Mouse (Mus musculus): Measurements from ENCODE around the gene 2410004P03Rik. TPM values are rescaled to one million over a fixed set of nuclear protein-coding genes. Genes with fewer than 3 reads are reported as not detected.
A peak's percentile ranks its signal among the peaks of the same experiment; 100 is the strongest.
"Not testable (repeated sequence)": the region's sequence is repeated elsewhere in the genome, so short reads cannot be mapped to it uniquely, and the experiment has no call there.

The 2410004P03Rik gene
- polyA plus RNA-seq, 1 experiment, result 0.88 TPM

- no peak overlapping the region for H3K27ac ChIP-seq (ENCODE audit: insufficient read depth, low read length)
- H3K4me1 ChIP-seq (ENCODE audit: control insufficient read depth, insufficient read depth, low read length), result peaks cover 2% of the 10 kb centered on the region; the same call in 1 of the 2 replicates
- TF ChIP-seq POLR2A (IDR thresholded peaks at IDR 0.05; ENCODE audit: extremely low read depth, insufficient read depth, low read length) (no peak), CTCF (IDR thresholded peaks at IDR 0.05; ENCODE audit: extremely low read depth, insufficient read depth, low read length) (peak; percentile 86)
- no peak overlapping the region for H3K4me3 ChIP-seq (ENCODE audit: insufficient read depth, low read length)
These were observed 21.4 kb upstream of the 2410004P03Rik start for GRCm38 (mm10) chr12:17032694-17033463.

GRCm38 (mm10) chr12:17024554-17025110, 13.1 kb upstream of the 2410004P03Rik start:
- Histone ChIP-seq H3K4me3 (ENCODE audit: insufficient read depth, low read length) (no peak overlapping the region), H3K27ac (ENCODE audit: insufficient read depth, low read length) (no peak overlapping the region), H3K4me1 (ENCODE audit: control insufficient read depth, insufficient read depth, low read length) (peaks cover 2% of the 10 kb centered on the region; the same call in 1 of the 2 replicates)
- TF ChIP-seq CTCF (IDR thresholded peaks at IDR 0.05; ENCODE audit: extremely low read depth, insufficient read depth, low read length) (no peak), POLR2A (IDR thresholded peaks at IDR 0.05; ENCODE audit: extremely low read depth, insufficient read depth, low read length) (no peak)

GRCm38 (mm10) chr12:17022145-17022544, 10.6 kb upstream of the 2410004P03Rik start:
- Histone ChIP-seq H3K4me3 (ENCODE audit: insufficient read depth, low read length) (no peak overlapping the region), H3K27ac (ENCODE audit: insufficient read depth, low read length) (no peak overlapping the region), H3K4me1 (ENCODE audit: control insufficient read depth, insufficient read depth, low read length) (peaks cover 2% of the 10 kb centered on the region; the same call in 1 of the 2 replicates)
- TF ChIP-seq CTCF (IDR thresholded peaks at IDR 0.05; ENCODE audit: extremely low read depth, insufficient read depth, low read length) (no peak), POLR2A (IDR thresholded peaks at IDR 0.05; ENCODE audit: extremely low read depth, insufficient read depth, low read length) (no peak)

- not testable (repeated sequence) for H3K27ac ChIP-seq (ENCODE audit: insufficient read depth, low read length); H3K4me3 ChIP-seq (ENCODE audit: insufficient read depth, low read length); H3K4me1 ChIP-seq (ENCODE audit: control insufficient read depth, insufficient read depth, low read length)
These were observed 9.6 kb upstream of the 2410004P03Rik start for GRCm38 (mm10) chr12:17021125-17021524.

- Histone ChIP-seq H3K27ac (ENCODE audit: insufficient read depth, low read length) (no peak overlapping the region), H3K4me3 (ENCODE audit: insufficient read depth, low read length) (no peak overlapping the region), H3K4me1 (ENCODE audit: control insufficient read depth, insufficient read depth, low read length) (no peaks in the 10 kb centered on the region)
- TF ChIP-seq POLR2A (IDR thresholded peaks at IDR 0.05; ENCODE audit: extremely low read depth, insufficient read depth, low read length) (no peak), CTCF (IDR thresholded peaks at IDR 0.05; ENCODE audit: extremely low read depth, insufficient read depth, low read length) (peak; percentile 75)
These were observed 6.9 kb upstream of the 2410004P03Rik start for GRCm38 (mm10) chr12:17018468-17018867.

GRCm38 (mm10) chr12:17015711-17016110, 4.2 kb upstream of the 2410004P03Rik start:
- TF ChIP-seq POLR2A (IDR thresholded peaks at IDR 0.05; ENCODE audit: extremely low read depth, insufficient read depth, low read length) (no peak), CTCF (IDR thresholded peaks at IDR 0.05; ENCODE audit: extremely low read depth, insufficient read depth, low read length) (no peak)
- H3K4me1 ChIP-seq (ENCODE audit: control insufficient read depth, insufficient read depth, low read length), result no peaks in the 10 kb centered on the region
- no peak overlapping the region for H3K4me3 ChIP-seq (ENCODE audit: insufficient read depth, low read length)
- no peak overlapping the region for H3K27ac ChIP-seq (ENCODE audit: insufficient read depth, low read length)

- Histone ChIP-seq H3K4me1 (ENCODE audit: control insufficient read depth, insufficient read depth, low read length) (no peaks in the 10 kb centered on the region), H3K27ac (ENCODE audit: insufficient read depth, low read length) (no peak overlapping the region), H3K4me3 (ENCODE audit: insufficient read depth, low read length) (no peak overlapping the region)
- TF ChIP-seq CTCF (IDR thresholded peaks at IDR 0.05; ENCODE audit: extremely low read depth, insufficient read depth, low read length), result no peak
- no peak for TF ChIP-seq POLR2A (IDR thresholded peaks at IDR 0.05; ENCODE audit: extremely low read depth, insufficient read depth, low read length)
These were observed 756 bp upstream of the 2410004P03Rik start for GRCm38 (mm10) chr12:17012067-17012899.

- TF ChIP-seq POLR2A (IDR thresholded peaks at IDR 0.05; ENCODE audit: extremely low read depth, insufficient read depth, low read length) (no peak), CTCF (IDR thresholded peaks at IDR 0.05; ENCODE audit: extremely low read depth, insufficient read depth, low read length) (no peak)
- no peak overlapping the region for H3K4me3 ChIP-seq (ENCODE audit: insufficient read depth, low read length)
- H3K4me1 ChIP-seq (ENCODE audit: control insufficient read depth, insufficient read depth, low read length), result no peaks in the 10 kb centered on the region
- no peak overlapping the region for H3K27ac ChIP-seq (ENCODE audit: insufficient read depth, low read length)
These were observed 2.1 kb downstream of the 2410004P03Rik start for GRCm38 (mm10) chr12:17009466-17009865.

GRCm38 (mm10) chr12:17001211-17001610, 10.3 kb downstream of the 2410004P03Rik start:
- Histone ChIP-seq H3K4me3 (ENCODE audit: insufficient read depth, low read length) (no peak overlapping the region), H3K4me1 (ENCODE audit: control insufficient read depth, insufficient read depth, low read length) (no peaks in the 10 kb centered on the region), H3K27ac (ENCODE audit: insufficient read depth, low read length) (no peak overlapping the region)
- no peak for TF ChIP-seq CTCF (IDR thresholded peaks at IDR 0.05; ENCODE audit: extremely low read depth, insufficient read depth, low read length)
- no peak for TF ChIP-seq POLR2A (IDR thresholded peaks at IDR 0.05; ENCODE audit: extremely low read depth, insufficient read depth, low read length)

All from cortical plate, adult 2 months (tissue).